Mouse (Mus musculus): Measurements from ENCODE around the gene Sinhcaf. TPM values are rescaled to one million over a fixed set of nuclear protein-coding genes. Genes with fewer than 3 reads are reported as not detected.

The Sinhcaf gene
- polyA plus RNA-seq, 1 experiment from 2014 or later: 27.6 TPM

DNA sequence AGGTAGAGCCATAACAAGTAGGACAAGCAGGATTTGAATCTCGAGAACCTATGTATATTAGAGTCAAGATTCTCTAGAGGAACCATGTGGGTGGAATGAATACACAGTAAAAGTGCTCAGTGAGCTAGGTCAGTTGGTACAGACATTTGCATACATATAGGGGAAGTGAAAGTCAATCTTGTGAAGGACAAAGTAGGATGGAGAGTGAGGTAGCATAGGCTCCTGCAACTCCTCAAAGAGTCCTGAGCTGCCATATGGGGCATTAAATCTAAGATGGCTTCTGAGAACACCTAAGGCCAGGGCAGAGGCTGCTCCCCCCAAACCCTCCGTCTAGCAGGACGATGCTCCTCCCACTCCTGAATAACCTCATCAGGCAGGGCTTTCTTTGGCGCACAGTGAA is 39.7 kb upstream of the Sinhcaf start:
- 67% methylated on average over 4 of the region's 4 CpGs for WGBS
- ATAC-seq (ENCODE audit: low FRiP score, low TSS enrichment) (no peak), DNase-seq (ENCODE audit: low spot score) (no peak)
- no peaks in the 10 kb centered on the region for H3K4me1 ChIP-seq (replicated peaks; ENCODE audit: control insufficient read depth, insufficient read depth)
- H3K27me3 ChIP-seq (ENCODE audit: control insufficient read depth, insufficient read depth, low read length): no peaks in the 10 kb centered on the region
- no peak for TF ChIP-seq CTCF (IDR thresholded peaks at IDR 0.05; ENCODE audit: low read depth)
- TF ChIP-seq EP300 (optimal IDR thresholded peaks at IDR 0.05): no peak
- no peak overlapping the region for H3K4me3 ChIP-seq (ENCODE audit: low read depth, low read length)
- no peak overlapping the region for H3K27ac ChIP-seq (replicated peaks)
- no peak overlapping the region for H3K4me2 ChIP-seq (replicated peaks; ENCODE audit: low read depth)
- no peak overlapping the region for H3K9ac ChIP-seq (ENCODE audit: low read length)
- no peaks in the 10 kb centered on the region for H3K36me3 ChIP-seq (ENCODE audit: control insufficient read depth, insufficient read depth, low read length)
- no peaks in the 10 kb centered on the region for H3K9me3 ChIP-seq (ENCODE audit: control insufficient read depth, low read length)

DNA sequence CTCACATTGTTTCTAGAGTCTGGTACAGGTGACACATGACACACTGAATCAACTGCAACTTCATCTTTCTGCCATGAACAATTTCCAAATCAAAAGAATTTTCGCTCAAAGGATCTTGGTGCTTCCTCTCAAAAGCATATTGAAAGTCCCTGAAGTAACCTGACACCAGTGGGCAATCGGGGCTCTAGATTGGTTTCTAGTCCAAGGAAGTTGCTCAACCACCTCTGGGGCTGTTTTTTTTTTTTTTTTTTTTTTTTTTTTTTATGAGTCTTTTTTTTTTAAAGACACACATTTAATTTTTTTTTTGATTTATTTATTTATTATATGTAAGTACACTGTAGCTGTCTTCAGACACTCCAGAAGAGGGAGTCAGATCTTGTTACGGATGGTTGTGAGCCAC is 34.2 kb upstream of the Sinhcaf start:
- Histone ChIP-seq H3K36me3 (ENCODE audit: control insufficient read depth, insufficient read depth, low read length) (no peaks in the 10 kb centered on the region), H3K27me3 (ENCODE audit: control insufficient read depth, insufficient read depth, low read length) (no peaks in the 10 kb centered on the region), H3K9me3 (ENCODE audit: control insufficient read depth, low read length) (no peaks in the 10 kb centered on the region), H3K27ac (replicated peaks) (no peak overlapping the region), H3K4me2 (replicated peaks; ENCODE audit: low read depth) (no peak overlapping the region), H3K9ac (ENCODE audit: low read length) (no peak overlapping the region), H3K4me1 (replicated peaks; ENCODE audit: control insufficient read depth, insufficient read depth) (no peaks in the 10 kb centered on the region), H3K4me3 (ENCODE audit: low read depth, low read length) (no peak overlapping the region)
- no peak for DNase-seq (ENCODE audit: low spot score)
- 57% methylated on average over 3 of the region's 3 CpGs for WGBS
- TF ChIP-seq CTCF (IDR thresholded peaks at IDR 0.05; ENCODE audit: low read depth): no peak
- TF ChIP-seq EP300 (optimal IDR thresholded peaks at IDR 0.05): no peak
- no peak for ATAC-seq (ENCODE audit: low FRiP score, low TSS enrichment)

DNA sequence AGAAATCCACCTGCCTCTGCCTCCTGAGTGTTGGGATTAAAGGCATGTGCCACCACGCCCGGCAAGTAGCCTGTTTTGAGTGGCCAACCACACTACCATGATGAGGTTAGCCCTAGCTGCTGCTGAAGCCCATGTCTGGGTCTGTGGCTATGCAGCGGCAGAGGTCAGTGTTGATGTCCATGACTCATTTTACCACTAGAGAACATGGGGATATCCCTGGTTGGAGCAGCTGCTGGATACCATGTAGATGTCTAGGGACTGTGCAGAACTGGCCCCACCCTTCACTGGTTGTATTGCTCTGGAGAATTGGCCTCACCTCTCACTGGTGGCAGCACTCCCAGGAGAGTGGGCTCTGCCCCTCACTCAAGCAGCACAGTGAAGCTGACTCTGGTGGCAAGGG is 28.8 kb upstream of the Sinhcaf start:
- Histone ChIP-seq H3K4me3 (ENCODE audit: low read depth, low read length) (no peak overlapping the region), H3K9me3 (ENCODE audit: control insufficient read depth, low read length) (no peaks in the 10 kb centered on the region), H3K27ac (replicated peaks) (no peak overlapping the region), H3K36me3 (ENCODE audit: control insufficient read depth, insufficient read depth, low read length) (no peaks in the 10 kb centered on the region), H3K9ac (ENCODE audit: low read length) (no peak overlapping the region), H3K4me2 (replicated peaks; ENCODE audit: low read depth) (no peak overlapping the region), H3K27me3 (ENCODE audit: control insufficient read depth, insufficient read depth, low read length) (no peaks in the 10 kb centered on the region), H3K4me1 (replicated peaks; ENCODE audit: control insufficient read depth, insufficient read depth) (peaks cover 3% of the 10 kb centered on the region; the same call in 1 of the 2 replicates)
- TF ChIP-seq EP300 (optimal IDR thresholded peaks at IDR 0.05) (no peak), CTCF (IDR thresholded peaks at IDR 0.05; ENCODE audit: low read depth) (no peak)
- WGBS: 89% methylated on average over 3 of the region's 3 CpGs
- DNase-seq (ENCODE audit: low spot score) (no peak), ATAC-seq (ENCODE audit: low FRiP score, low TSS enrichment) (0 out of 2 replicates have a peak, but pooled peaks have one; percentile 6)

DNA sequence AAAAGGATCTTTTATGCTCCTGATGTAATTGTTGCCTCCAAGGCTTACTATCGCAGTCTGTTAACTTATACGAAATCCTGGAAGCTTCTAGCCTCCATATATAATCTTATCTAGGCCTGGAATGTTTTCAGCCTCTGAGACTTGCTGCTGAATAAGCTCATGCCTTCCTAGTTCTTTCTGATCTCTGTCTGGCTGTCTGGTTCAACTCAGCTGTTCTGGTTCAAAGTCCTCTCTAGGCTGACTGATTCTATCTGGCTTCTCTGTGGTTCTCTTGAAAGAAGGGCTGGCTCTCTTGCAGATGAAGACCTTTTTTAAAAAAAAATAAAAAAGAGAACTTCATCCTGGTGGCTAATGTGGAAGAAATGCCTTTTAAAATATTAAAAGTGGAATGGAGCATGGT is 26.6 kb upstream of the Sinhcaf start:
- H3K4me2 ChIP-seq (replicated peaks; ENCODE audit: low read depth): no peak overlapping the region
- no peaks in the 10 kb centered on the region for H3K9me3 ChIP-seq (ENCODE audit: control insufficient read depth, low read length)
- no peak overlapping the region for H3K27ac ChIP-seq (replicated peaks)
- DNase-seq (ENCODE audit: low spot score): no peak
- no peaks in the 10 kb centered on the region for H3K36me3 ChIP-seq (ENCODE audit: control insufficient read depth, insufficient read depth, low read length)
- no peak overlapping the region for H3K9ac ChIP-seq (ENCODE audit: low read length)
- H3K27me3 ChIP-seq (ENCODE audit: control insufficient read depth, insufficient read depth, low read length): no peaks in the 10 kb centered on the region
- TF ChIP-seq EP300 (optimal IDR thresholded peaks at IDR 0.05) (no peak), CTCF (IDR thresholded peaks at IDR 0.05; ENCODE audit: low read depth) (no peak)
- no peak overlapping the region for H3K4me3 ChIP-seq (ENCODE audit: low read depth, low read length)
- H3K4me1 ChIP-seq (replicated peaks; ENCODE audit: control insufficient read depth, insufficient read depth): peaks cover 3% of the 10 kb centered on the region; the same call in 1 of the 2 replicates
- no peak for ATAC-seq (ENCODE audit: low FRiP score, low TSS enrichment)
- WGBS: 29% methylated on average over 2 of the region's 2 CpGs

DNA sequence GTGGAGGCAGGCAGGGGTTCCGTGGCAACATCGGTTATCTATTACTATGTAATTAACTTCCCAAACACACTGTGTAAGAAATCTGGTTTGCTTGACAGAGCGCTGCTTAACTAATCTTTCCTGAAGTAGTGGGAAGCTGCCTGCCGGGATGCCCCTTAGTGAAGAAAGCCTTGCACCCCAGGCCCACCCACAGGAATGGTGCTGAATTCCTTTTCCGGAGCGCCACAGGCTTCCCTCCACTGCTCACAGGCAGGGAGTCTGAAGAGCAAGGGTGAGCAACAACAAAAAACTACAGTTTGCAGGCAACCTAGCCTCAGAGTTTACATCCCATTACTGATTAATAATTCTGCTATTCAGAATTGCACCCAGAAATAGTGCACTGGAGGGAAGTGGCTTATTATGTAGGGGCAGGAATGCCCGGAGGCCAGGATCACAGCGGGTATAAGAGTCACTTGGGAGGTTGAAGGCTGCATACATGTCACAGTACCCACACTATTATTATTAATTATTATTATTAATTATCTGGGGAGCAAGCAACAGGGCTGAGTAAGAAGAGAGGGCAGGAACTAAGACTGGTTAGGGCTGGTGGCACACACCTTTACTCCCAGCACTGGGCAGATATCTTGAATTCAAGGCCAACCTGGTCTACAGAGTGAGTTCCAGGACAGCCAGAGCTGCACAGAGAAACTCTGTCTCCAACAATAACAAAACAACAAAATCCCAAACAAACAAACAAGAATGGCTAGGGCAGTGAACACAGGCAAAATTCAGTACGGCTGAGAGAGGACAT is 26.0 kb upstream of the Sinhcaf start:
- H3K27ac ChIP-seq (replicated peaks): no peak overlapping the region; the same call in 1 of the 2 replicates
- WGBS: 37% methylated on average over 9 of the region's 9 CpGs
- H3K4me3 ChIP-seq (ENCODE audit: low read depth, low read length): no peak overlapping the region
- H3K4me2 ChIP-seq (replicated peaks; ENCODE audit: low read depth): no peak overlapping the region
- H3K9me3 ChIP-seq (ENCODE audit: control insufficient read depth, low read length): no peaks in the 10 kb centered on the region
- H3K4me1 ChIP-seq (replicated peaks; ENCODE audit: control insufficient read depth, insufficient read depth): peaks cover 3% of the 10 kb centered on the region; the same call in 1 of the 2 replicates
- H3K36me3 ChIP-seq (ENCODE audit: control insufficient read depth, insufficient read depth, low read length): no peaks in the 10 kb centered on the region
- DNase-seq (ENCODE audit: low spot score): no peak
- no peak for ATAC-seq (ENCODE audit: low FRiP score, low TSS enrichment)
- no peak overlapping the region for H3K9ac ChIP-seq (ENCODE audit: low read length)
- TF ChIP-seq CTCF (IDR thresholded peaks at IDR 0.05; ENCODE audit: low read depth): no peak
- no peak for TF ChIP-seq EP300 (optimal IDR thresholded peaks at IDR 0.05)
- H3K27me3 ChIP-seq (ENCODE audit: control insufficient read depth, insufficient read depth, low read length): no peaks in the 10 kb centered on the region

DNA sequence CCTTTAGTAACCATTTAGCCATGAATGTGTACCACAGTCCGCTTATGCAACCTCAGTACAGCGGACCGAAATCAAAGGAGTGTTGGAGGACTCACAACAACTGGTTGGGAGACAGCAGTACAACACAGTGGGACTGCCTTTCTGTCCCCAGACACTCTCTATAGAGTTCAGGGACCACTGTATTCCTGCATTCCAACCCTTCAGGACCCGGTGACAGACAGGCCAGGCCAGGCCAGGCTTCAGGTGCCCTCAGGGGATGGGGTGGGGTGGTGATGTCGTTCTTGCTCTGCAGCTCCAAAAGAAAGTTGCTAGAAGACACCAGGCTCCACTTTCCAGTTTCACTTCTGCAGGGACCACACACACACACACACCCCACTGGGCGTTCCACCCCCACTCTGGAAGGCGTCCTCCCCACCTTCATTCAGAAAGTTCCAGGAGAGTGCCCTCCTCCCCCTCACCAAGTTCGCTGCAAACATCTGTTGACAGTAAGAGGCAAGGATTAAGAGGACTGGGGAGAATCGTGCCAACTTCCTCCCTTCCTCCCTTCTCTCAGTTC is 25.2 kb upstream of the Sinhcaf start:
- H3K4me2 ChIP-seq (replicated peaks; ENCODE audit: low read depth): peak overlapping the region; percentile 23; the same call in 1 of the 2 replicates
- 0 out of 2 replicates have a peak overlapping the region, but pooled peaks have one; percentile 18 for H3K9ac ChIP-seq (ENCODE audit: low read length)
- H3K4me1 ChIP-seq (replicated peaks; ENCODE audit: control insufficient read depth, insufficient read depth): peaks cover 3% of the 10 kb centered on the region; the same call in 1 of the 2 replicates
- no peak overlapping the region for H3K27ac ChIP-seq (replicated peaks)
- 32% methylated on average over 9 of the region's 9 CpGs for WGBS
- no peaks in the 10 kb centered on the region for H3K9me3 ChIP-seq (ENCODE audit: control insufficient read depth, low read length)
- no peaks in the 10 kb centered on the region for H3K36me3 ChIP-seq (ENCODE audit: control insufficient read depth, insufficient read depth, low read length)
- no peak overlapping the region for H3K4me3 ChIP-seq (ENCODE audit: low read depth, low read length)
- no peaks in the 10 kb centered on the region for H3K27me3 ChIP-seq (ENCODE audit: control insufficient read depth, insufficient read depth, low read length)
- DNase-seq (ENCODE audit: low spot score) (peak; percentile 20), ATAC-seq (ENCODE audit: low FRiP score, low TSS enrichment) (no peak)
- no peak for TF ChIP-seq CTCF (IDR thresholded peaks at IDR 0.05; ENCODE audit: low read depth)
- no peak for TF ChIP-seq EP300 (optimal IDR thresholded peaks at IDR 0.05)

Data from stomach, postnatal 0 days (tissue).